In the genomic region with DNA sequence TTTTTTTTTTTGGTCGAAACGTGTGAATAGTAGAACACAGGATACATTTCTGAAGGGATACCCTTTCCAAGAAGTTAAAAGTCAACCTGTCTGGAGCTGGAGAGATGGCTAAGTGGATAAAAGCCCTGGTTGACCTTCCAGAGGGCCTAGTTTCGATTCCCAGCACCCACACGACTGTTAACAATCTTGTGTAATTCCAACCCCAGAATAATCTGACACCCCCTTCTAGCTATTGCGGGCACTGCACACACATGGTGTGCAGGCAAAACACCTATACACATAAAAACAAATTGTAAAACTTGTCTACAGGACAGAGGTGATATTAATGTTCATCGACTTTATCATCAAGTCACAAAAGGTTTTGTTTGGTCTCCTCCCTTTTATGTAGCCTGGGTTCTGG, we compare ENCODE assay signal across 10 mouse cellular contexts. TPM values are rescaled to one million over a fixed set of nuclear protein-coding genes. Genes with fewer than 3 reads are reported as not detected.
DNase-seq lines count a peak whose midpoint lies in the region; ATAC-seq and TF ChIP-seq lines count a peak whose summit lies in the region.
"Had no signal": no experiment of that assay in that cellular context is flagged by ENCODE, and none has a peak within 500 bp of the region (broad histone marks: within the 10 kb centered on the region; RNA-seq: fewer than 3 reads in every experiment).

No protein-coding gene starts in this region.

- WGBS in cerebellum, adult 2 months = 59% methylated on average over 6 of the region's 6 CpGs
- WGBS in forebrain, embryonic 14.5 days = 64% methylated on average over 6 of the region's 6 CpGs
- WGBS in liver, embryonic 11.5 days = 46% methylated on average over 6 of the region's 6 CpGs

- no peaks in the 10 kb centered on the region for H3K9me3 ChIP-seq in forebrain, embryonic 14.5 days (replicated peaks; ENCODE audit: control insufficient read depth, low read length)
- no peaks in the 10 kb centered on the region for H3K9me3 ChIP-seq in liver, embryonic 11.5 days (ENCODE audit: control insufficient read depth, low read length)

- H3K9ac ChIP-seq in forebrain, embryonic 14.5 days (ENCODE audit: low read length) = peak overlapping the region; percentile 87; the same call in 1 of the 2 replicates
- peak overlapping the region; percentile 95 for H3K9ac ChIP-seq in liver, embryonic 11.5 days (ENCODE audit: low read depth, low read length)

- H3K36me3 ChIP-seq in forebrain, embryonic 14.5 days (ENCODE audit: control insufficient read depth, insufficient read depth, low read length) = peaks cover 33% of the 10 kb centered on the region
- H3K36me3 ChIP-seq in liver, embryonic 11.5 days (ENCODE audit: control insufficient read depth, insufficient read depth, low read length) = peaks cover 16% of the 10 kb centered on the region

- H3K27me3 ChIP-seq in cerebellum, adult 2 months (ENCODE audit: control insufficient read depth, insufficient read depth, low read length) = no peaks in the 10 kb centered on the region
- no peaks in the 10 kb centered on the region for H3K27me3 ChIP-seq in forebrain, embryonic 14.5 days (replicated peaks; ENCODE audit: control insufficient read depth, insufficient read depth, low read length)
- H3K27me3 ChIP-seq in liver, embryonic 11.5 days (replicated peaks; ENCODE audit: control insufficient read depth, insufficient read depth, low read length) = no peaks in the 10 kb centered on the region

- no peak for TF ChIP-seq POLR2A in cerebellum, adult 2 months (IDR thresholded peaks at IDR 0.05; ENCODE audit: borderline replicate concordance, insufficient read depth, low read length)

- no peak for DNase-seq in cerebellum, adult 2 months
- DNase-seq in 3T3-L1 (ENCODE audit: low read depth, low spot score) = peak; percentile 46
- no peak for DNase-seq in forebrain, embryonic 14.5 days (ENCODE audit: low spot score)
- DNase-seq in liver, embryonic 11.5 days (ENCODE audit: low spot score) = no peak
- DNase-seq in adrenal gland, adult 18-20 months (ENCODE audit: low spot score in 2 of 2) = no peak
- no peak for DNase-seq in cerebellum, adult 11 months
- DNase-seq in cerebellum, postnatal 36 days = no peak

- no peaks in the 10 kb centered on the region for H3K4me1 ChIP-seq in cerebellum, adult 2 months (ENCODE audit: control insufficient read depth, insufficient read depth, low read length)
- peaks cover 6% of the 10 kb centered on the region; the same call in 1 of the 2 replicates for H3K4me1 ChIP-seq in forebrain, embryonic 14.5 days (ENCODE audit: control insufficient read depth, insufficient read depth, low read length)
- H3K4me1 ChIP-seq in liver, embryonic 11.5 days (replicated peaks; ENCODE audit: control insufficient read depth, insufficient read depth, low read length) = peaks cover 27% of the 10 kb centered on the region

- peak overlapping the region; percentile 93 for H3K4me3 ChIP-seq in cerebellum, adult 2 months (replicated peaks; ENCODE audit: insufficient read depth, low read depth, low read length)
- H3K4me3 ChIP-seq in forebrain, embryonic 14.5 days (ENCODE audit: low read depth, low read length) = peak overlapping the region; percentile 88
- peak overlapping the region; percentile 97 for H3K4me3 ChIP-seq in liver, embryonic 11.5 days (ENCODE audit: low read depth, low read length)

- no peak overlapping the region; the same call in 1 of the 2 replicates for H3K27ac ChIP-seq in cerebellum, adult 2 months (ENCODE audit: insufficient read depth, low read length)
- H3K27ac ChIP-seq in forebrain, embryonic 14.5 days (ENCODE audit: low read depth, low read length) = no peak overlapping the region
- H3K27ac ChIP-seq in liver, embryonic 11.5 days (ENCODE audit: low read depth, low read length) = peak overlapping the region; percentile 94

- TF ChIP-seq CTCF in cerebellum, adult 2 months (IDR thresholded peaks at IDR 0.05; ENCODE audit: borderline replicate concordance, insufficient read depth, low read depth, low read length) = no peak

- peak overlapping the region; percentile 76 for H3K4me2 ChIP-seq in forebrain, embryonic 14.5 days (ENCODE audit: low read length)
- H3K4me2 ChIP-seq in liver, embryonic 11.5 days = peak overlapping the region; percentile 86

- no peak for ATAC-seq in cerebellum, adult (ENCODE audit: insufficient number of reproducible peaks, low FRiP score, low TSS enrichment)
- no peak for ATAC-seq in forebrain, embryonic 14.5 days
- no peak for ATAC-seq in liver, embryonic 11.5 days (replicated peaks; ENCODE audit: low FRiP score)

RNA-seq across cellular contexts. Expression of gene Gm21987, which starts 0.7 kb away (rescaled TPM):
- 0.41 TPM in 1 of 2 replicates, not detected in the other for polyA plus RNA-seq in cerebellum, adult 2 months (2012; rRNA removed)
- polyA plus RNA-seq in forebrain, embryonic 14.5 days (2014; fragmentation: Nextera tagmentation; extraction: Ambion mirVana) = not detected in 2 replicates
- not detected in 2 replicates for polyA plus RNA-seq in liver, embryonic 11.5 days (2014; fragmentation: Nextera tagmentation; extraction: Ambion mirVana)
- total RNA-seq in adrenal gland, adult 18-20 months (2021) = not detected
- polyA plus RNA-seq: small intestine, adult 2 months had no signal

RNA-seq across cellular contexts. Expression of gene Cox17, which starts 0.8 kb away (rescaled TPM):
- 240 and 256 TPM in 2 replicates for polyA plus RNA-seq in cerebellum, adult 2 months (2012; rRNA removed)
- polyA plus RNA-seq in forebrain, embryonic 14.5 days (2014; fragmentation: Nextera tagmentation; extraction: Ambion mirVana) = 107 and 126 TPM in 2 replicates
- polyA plus RNA-seq in liver, embryonic 11.5 days (2014; fragmentation: Nextera tagmentation; extraction: Ambion mirVana) = 441 and 497 TPM in 2 replicates
- total RNA-seq in adrenal gland, adult 18-20 months (2021) = 100 to 1,000 TPM; 342 to 359 TPM

RNA-seq across cellular contexts. Expression of gene Maats1, which starts 5.6 kb away (rescaled TPM):
- 0.39 and 0.78 TPM in 2 replicates for polyA plus RNA-seq in cerebellum, adult 2 months (2012; rRNA removed)
- 0.71 and 0.83 TPM in 2 replicates for polyA plus RNA-seq in forebrain, embryonic 14.5 days (2014; fragmentation: Nextera tagmentation; extraction: Ambion mirVana)
- polyA plus RNA-seq in liver, embryonic 11.5 days (2014; fragmentation: Nextera tagmentation; extraction: Ambion mirVana) = 0.05 TPM in 1 of 2 replicates, not detected in the other
- under 1 TPM; 0.22 to 0.30 TPM for total RNA-seq in adrenal gland, adult 18-20 months (2021)

RNA-seq across cellular contexts. Expression of gene Popdc2, which starts 14.4 kb away (rescaled TPM):
- 0.31 and 0.36 TPM in 2 replicates for polyA plus RNA-seq in cerebellum, adult 2 months (2012; rRNA removed)
- 0.17 and 0.51 TPM in 2 replicates for polyA plus RNA-seq in forebrain, embryonic 14.5 days (2014; fragmentation: Nextera tagmentation; extraction: Ambion mirVana)
- 14.8 and 15.8 TPM in 2 replicates for polyA plus RNA-seq in liver, embryonic 11.5 days (2014; fragmentation: Nextera tagmentation; extraction: Ambion mirVana)
- 1 to 10 TPM in 1 of 2 experiments, under 1 TPM in 1; 0.80 to 4.6 TPM for total RNA-seq in adrenal gland, adult 18-20 months (2021)

RNA-seq across cellular contexts. Expression of gene Nr1i2, which starts 53.0 kb away (rescaled TPM):
- 0.05 TPM in 1 of 2 replicates, not detected in the other for polyA plus RNA-seq in cerebellum, adult 2 months (2012; rRNA removed)
- polyA plus RNA-seq in forebrain, embryonic 14.5 days (2014; fragmentation: Nextera tagmentation; extraction: Ambion mirVana) = not detected in 2 replicates
- 1.8 and 2.0 TPM in 2 replicates for polyA plus RNA-seq in liver, embryonic 11.5 days (2014; fragmentation: Nextera tagmentation; extraction: Ambion mirVana)
- not detected for total RNA-seq in adrenal gland, adult 18-20 months (2021)
- total RNA-seq: layer of hippocampus, adult 8-10 months had no signal
